Mouse (Mus musculus): ENCODE data around the gene Sh3bp5.

DNA sequence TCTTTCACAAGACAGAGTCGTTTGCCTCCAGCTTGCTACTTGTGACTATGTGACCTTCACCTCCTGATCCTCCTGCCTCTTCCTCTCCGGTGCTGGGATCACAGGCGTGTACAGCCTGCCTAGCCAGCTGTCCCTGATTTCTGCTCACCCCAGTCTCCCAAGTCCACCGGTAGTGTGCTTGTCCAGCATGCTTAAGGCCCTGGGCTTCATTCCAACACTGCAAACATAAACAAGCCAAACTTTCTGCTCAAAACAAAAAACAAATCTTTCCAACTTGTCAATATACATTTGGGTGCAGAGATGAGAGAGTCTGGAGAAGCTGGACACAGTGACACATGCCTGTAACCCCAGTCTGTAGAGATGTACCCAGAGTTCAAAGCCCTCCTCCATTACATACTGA is 3.5 kb downstream of the Sh3bp5 start:
- TF ChIP-seq CTCF (IDR thresholded peaks at IDR 0.05) (no peak), EP300 (IDR thresholded peaks at IDR 0.05) (no peak; the same call in 1 of the 2 replicates)
